Mouse (Mus musculus): ENCODE results near the gene Foxd4.

Gene Foxd4

GRCm38 (mm10) chr19:24900581-24901220 lies at the start of gene Foxd4:
TSS of gene Foxd4 (minus strand) at chr19:24901197.
- in situ Hi-C loops (cut with MboI; ENCODE audit: unreplicated experiment in 2 of 2), result no loop called here

GRCm38 (mm10) chr19:24945521-24946262 lies 44.7 kb upstream of the Foxd4 start:
- in situ Hi-C loops (cut with MboI; ENCODE audit: unreplicated experiment in 2 of 2), result loop anchor here in 1 of 2 experiments (10.0 kb wide), 1 partner anchor 689 kb away; no protein-coding TSS in a partner anchor

- in situ Hi-C loops (cut with MboI; ENCODE audit: unreplicated experiment in 2 of 2), result no loop called here
Observed at GRCm38 (mm10) chr19:24937084-24937483, 36.1 kb upstream of the Foxd4 start.

- in situ Hi-C loops (cut with MboI; ENCODE audit: unreplicated experiment in 2 of 2), result no loop called here
Observed at GRCm38 (mm10) chr19:24929041-24929440, 28.0 kb upstream of the Foxd4 start.

- in situ Hi-C loops (cut with MboI; ENCODE audit: unreplicated experiment in 2 of 2), result no loop called here
Observed at GRCm38 (mm10) chr19:24920866-24921265, 19.9 kb upstream of the Foxd4 start.

- in situ Hi-C loops (cut with MboI; ENCODE audit: unreplicated experiment in 2 of 2), result no loop called here
Observed at GRCm38 (mm10) chr19:24908385-24909155, 7.6 kb upstream of the Foxd4 start.

- in situ Hi-C loops (cut with MboI; ENCODE audit: unreplicated experiment in 2 of 2), result no loop called here
Observed at GRCm38 (mm10) chr19:24907655-24908054, 6.7 kb upstream of the Foxd4 start.

- in situ Hi-C loops (cut with MboI; ENCODE audit: unreplicated experiment in 2 of 2), result no loop called here
Observed at GRCm38 (mm10) chr19:24902821-24903220, 1.8 kb upstream of the Foxd4 start.

- in situ Hi-C loops (cut with MboI; ENCODE audit: unreplicated experiment in 2 of 2), result no loop called here
Observed at GRCm38 (mm10) chr19:24902256-24902655, 1.3 kb upstream of the Foxd4 start.

GRCm38 (mm10) chr19:24901666-24902065 lies 669 bp upstream of the Foxd4 start:
- in situ Hi-C loops (cut with MboI; ENCODE audit: unreplicated experiment in 2 of 2), result no loop called here

GRCm38 (mm10) chr19:24899578-24900544 lies 1.1 kb downstream of the Foxd4 start:
- in situ Hi-C loops (cut with MboI; ENCODE audit: unreplicated experiment in 2 of 2), result loop anchor here (25.0 kb wide), 2 partner anchors 738 to 1038 kb away; no protein-coding TSS in a partner anchor

GRCm38 (mm10) chr19:24898737-24899577 lies 2.0 kb downstream of the Foxd4 start:
- in situ Hi-C loops (cut with MboI; ENCODE audit: unreplicated experiment in 2 of 2), result loop anchor here (25.0 kb wide), 2 partner anchors 737 to 1037 kb away; no protein-coding TSS in a partner anchor

- in situ Hi-C loops (cut with MboI; ENCODE audit: unreplicated experiment in 2 of 2), result loop anchor here (25.0 kb wide), 2 partner anchors 736 to 1036 kb away; no protein-coding TSS in a partner anchor
Observed at GRCm38 (mm10) chr19:24897896-24898736, 2.9 kb downstream of the Foxd4 start.

- in situ Hi-C loops (cut with MboI; ENCODE audit: unreplicated experiment in 2 of 2), result loop anchor here (25.0 kb wide), 2 partner anchors 735 to 1035 kb away; no protein-coding TSS in a partner anchor
Observed at GRCm38 (mm10) chr19:24897006-24897895, 3.7 kb downstream of the Foxd4 start.

- in situ Hi-C loops (cut with MboI; ENCODE audit: unreplicated experiment in 2 of 2), result loop anchor here (25.0 kb wide), 2 partner anchors 734 to 1034 kb away; no protein-coding TSS in a partner anchor
Observed at GRCm38 (mm10) chr19:24896536-24896935, 4.5 kb downstream of the Foxd4 start.

- in situ Hi-C loops (cut with MboI; ENCODE audit: unreplicated experiment in 2 of 2), result loop anchor here (25.0 kb wide), 2 partner anchors 725 to 1025 kb away; no protein-coding TSS in a partner anchor
Observed at GRCm38 (mm10) chr19:24886888-24887287, 14.1 kb downstream of the Foxd4 start.

GRCm38 (mm10) chr19:24885504-24885903 lies 15.5 kb downstream of the Foxd4 start:
- in situ Hi-C loops (cut with MboI; ENCODE audit: unreplicated experiment in 2 of 2), result loop anchor here (25.0 kb wide), 2 partner anchors 723 to 1023 kb away; no protein-coding TSS in a partner anchor
